Mouse (Mus musculus) CD4-positive helper T cell, adult 2 months (primary cell): ENCODE data around the gene Bptf.
"Not testable (repeated sequence)": the region's sequence is repeated elsewhere in the genome, so short reads cannot be mapped to it uniquely, and the experiment has no call there.

Experiments
- DNase-seq: peaks from one replicate; pipeline ENCODE4 v3.0.0-alpha.2; 2012; ENCODE audit warnings: low read depth, missing footprints, low spot score

Gene Bptf

GRCm38 (mm10) chr11:107054870-107055269 lies 77.1 kb downstream of the Bptf start:
- DNase-seq, result no peak

GRCm38 (mm10) chr11:107046766-107047620 lies 84.9 kb downstream of the Bptf start:
- DNase-seq, result no peak

GRCm38 (mm10) chr11:107045546-107045945 lies 86.4 kb downstream of the Bptf start:
- DNase-seq, result no peak

DNA sequence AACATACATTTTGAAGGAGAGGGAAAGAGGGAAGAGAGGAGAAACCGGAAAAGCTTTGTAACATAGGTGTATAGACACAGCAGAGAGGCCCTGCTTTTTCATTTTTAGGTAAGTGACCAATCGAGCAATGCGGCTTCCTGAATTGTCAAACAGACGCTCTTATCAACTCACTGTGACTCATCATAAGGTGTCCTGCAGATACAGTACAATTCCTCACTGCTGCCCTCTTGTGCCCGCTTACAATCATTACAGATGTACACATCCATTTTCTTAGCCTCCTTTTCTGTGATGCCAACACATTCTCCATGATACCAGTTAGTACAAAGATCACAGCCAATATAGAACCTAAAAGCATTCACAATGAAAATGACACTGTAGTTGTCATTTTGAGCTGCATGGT lies 87.6 kb downstream of the Bptf start:
- DNase-seq, result peak; percentile 76

DNA sequence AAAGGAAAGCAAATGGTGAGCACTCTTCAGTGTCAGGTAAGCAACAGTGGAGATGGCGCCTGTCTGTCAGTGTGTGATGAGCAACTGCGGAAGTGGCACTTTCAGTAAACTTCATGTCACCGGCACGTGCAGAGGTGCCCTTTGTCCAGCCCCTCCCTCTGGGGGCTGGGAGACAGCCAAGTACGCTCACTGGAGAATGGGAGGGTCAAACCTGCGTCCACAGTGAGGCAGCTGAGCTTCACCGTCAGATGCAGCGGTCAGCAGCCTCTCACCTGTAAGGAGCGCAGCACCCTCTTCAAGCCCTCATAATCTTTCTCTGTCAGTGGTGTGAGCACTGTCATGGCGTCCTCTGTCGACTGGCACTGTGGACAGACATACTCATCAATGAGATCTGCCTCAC lies 88.6 kb downstream of the Bptf start:
- no peak for DNase-seq

DNA sequence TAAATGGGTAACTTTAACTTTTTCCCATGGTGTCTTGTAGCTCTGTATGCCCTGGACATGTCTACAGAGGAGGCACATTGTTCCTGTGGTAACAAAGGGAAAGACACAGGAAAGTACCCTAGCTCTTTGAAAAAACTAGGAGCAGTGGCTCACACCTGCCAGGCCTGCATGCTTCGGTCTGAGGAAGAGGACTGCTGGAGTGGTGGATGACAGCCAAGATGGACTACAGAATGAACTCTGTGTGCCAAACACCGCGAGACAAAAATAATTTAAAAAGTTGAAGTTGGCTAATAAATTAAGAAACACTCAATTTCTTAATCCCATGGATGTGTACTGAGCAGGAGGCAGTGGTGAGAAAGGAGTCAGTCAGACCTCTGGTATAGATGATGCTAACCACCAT lies 90.5 kb downstream of the Bptf start:
- no peak for DNase-seq

DNA sequence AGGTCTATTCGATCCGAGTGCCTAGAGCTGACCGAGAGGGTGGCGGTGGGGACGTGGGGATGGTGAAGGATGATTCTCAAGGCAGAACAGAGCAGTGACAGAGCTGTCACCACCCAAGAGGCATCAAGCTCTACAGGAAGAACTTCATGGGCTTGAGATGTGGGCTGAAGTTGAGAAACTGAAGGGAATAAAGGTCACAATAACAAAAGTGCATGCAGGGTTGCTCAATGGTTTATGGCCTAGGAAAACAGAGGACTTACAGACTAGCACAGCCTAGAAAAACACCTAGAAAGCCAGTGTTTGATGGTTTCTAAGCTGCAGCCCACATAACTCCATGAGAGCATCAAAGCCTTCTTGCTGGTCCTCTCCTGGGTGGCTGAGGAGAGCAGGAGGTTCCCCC lies 92.5 kb downstream of the Bptf start:
- DNase-seq, result no peak

GRCm38 (mm10) chr11:107034085-107034810 lies 97.7 kb downstream of the Bptf start:
- DNase-seq, result no peak

DNA sequence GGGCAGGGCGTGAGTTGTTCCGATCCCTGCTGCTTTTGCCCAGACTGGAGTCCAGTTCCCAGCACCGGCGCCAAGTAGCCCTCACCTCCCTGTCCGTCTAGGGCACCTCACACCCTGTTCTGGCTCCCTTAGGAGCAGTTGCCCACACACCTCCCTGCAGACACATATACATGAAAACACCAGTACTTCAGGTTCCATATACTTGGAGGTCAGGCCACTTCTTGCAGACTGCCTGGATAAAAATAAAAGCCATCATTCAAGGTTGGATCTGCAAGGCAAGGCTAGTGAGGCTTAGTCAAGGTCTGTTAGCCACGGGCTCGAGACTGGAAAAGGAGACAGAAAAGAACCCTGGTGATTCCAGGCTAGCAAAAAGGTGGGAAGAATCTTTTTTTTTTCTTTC lies 100.3 kb downstream of the Bptf start:
- no peak for DNase-seq

DNA sequence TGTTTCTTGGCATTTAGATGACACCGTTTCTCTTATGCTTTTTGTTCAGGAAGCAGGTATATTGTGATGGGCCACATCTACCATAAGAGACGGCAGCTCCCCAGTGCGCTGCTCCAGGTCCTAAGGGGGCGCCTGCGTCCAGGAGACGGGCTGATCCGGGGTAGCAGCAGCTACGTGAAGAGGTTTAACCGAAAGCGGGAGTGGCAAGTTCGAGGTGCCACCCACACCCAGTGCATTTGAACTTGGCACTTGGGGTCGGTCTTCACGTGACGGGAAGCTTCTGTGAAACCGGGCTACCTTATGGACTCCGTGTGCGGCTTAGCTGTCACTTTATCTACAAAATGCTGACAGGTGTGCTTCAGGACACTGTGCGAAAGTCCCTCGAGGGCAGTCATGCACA lies 102.4 kb downstream of the Bptf start:
- DNase-seq, result peak; percentile 44

- DNase-seq, result no peak
These were observed 103.2 kb downstream of the Bptf start for GRCm38 (mm10) chr11:107028754-107029153.

DNA sequence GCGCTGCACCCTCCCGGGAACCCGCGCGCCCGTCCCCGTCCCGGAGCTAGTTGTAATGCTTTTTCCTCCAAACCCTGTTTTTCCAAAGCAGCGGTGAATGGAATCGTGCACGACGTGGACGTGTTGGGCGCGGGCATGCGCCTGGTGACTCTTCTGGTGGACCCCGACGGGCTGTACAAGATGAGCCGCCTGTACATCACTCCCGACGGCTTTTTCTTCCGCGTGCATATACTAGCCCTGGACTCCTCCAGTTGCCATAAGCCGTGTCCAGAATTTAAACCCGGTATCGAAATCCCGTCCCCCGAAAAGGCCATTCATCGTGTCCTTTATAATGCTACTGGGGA lies 103.7 kb downstream of the Bptf start:
- no peak for DNase-seq

- DNase-seq, result peak; percentile 94
These were observed 104.3 kb downstream of the Bptf start for GRCm38 (mm10) chr11:107027431-107028274.

DNA sequence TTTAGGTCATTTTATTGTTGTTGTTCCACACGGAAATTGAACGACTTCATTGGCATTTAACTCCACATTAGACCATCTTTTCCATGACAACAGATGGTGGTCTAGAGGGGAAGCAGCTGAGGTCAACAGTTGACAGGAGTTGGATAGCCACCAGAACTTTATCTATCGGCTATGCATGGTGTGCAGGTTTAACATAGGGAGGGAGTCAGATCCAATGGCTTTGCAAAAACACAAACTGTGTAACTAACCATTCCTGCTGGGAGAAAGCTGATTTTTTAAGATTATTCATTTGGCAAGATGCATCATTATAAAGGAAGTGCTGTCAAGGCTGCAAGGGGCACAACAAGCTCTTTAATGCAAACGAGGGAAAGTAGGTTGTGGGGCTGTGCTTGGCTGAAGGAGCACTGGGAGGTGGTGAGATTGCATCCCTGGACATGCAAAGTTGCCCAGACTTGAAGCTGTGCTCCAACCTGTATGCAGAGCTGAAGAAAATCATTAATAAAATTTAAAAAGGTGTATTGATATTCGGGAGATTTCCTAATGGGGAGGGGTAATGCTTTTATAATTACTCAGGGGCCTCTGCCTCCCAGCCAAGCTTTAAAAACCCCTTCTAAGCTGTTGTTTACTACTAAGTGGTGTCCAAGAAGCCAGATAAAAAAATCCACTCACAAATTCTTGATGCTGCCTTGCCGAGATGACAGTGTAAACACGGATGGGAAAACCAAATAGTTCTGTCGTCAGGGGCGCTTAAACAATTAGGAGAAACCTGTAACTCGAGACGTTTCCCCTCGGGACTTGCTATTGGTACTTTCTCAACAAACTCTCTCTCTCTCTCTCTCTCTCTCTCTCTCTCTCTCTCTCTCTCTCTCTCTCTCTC lies 105.1 kb downstream of the Bptf start:
- no peak for DNase-seq

DNA sequence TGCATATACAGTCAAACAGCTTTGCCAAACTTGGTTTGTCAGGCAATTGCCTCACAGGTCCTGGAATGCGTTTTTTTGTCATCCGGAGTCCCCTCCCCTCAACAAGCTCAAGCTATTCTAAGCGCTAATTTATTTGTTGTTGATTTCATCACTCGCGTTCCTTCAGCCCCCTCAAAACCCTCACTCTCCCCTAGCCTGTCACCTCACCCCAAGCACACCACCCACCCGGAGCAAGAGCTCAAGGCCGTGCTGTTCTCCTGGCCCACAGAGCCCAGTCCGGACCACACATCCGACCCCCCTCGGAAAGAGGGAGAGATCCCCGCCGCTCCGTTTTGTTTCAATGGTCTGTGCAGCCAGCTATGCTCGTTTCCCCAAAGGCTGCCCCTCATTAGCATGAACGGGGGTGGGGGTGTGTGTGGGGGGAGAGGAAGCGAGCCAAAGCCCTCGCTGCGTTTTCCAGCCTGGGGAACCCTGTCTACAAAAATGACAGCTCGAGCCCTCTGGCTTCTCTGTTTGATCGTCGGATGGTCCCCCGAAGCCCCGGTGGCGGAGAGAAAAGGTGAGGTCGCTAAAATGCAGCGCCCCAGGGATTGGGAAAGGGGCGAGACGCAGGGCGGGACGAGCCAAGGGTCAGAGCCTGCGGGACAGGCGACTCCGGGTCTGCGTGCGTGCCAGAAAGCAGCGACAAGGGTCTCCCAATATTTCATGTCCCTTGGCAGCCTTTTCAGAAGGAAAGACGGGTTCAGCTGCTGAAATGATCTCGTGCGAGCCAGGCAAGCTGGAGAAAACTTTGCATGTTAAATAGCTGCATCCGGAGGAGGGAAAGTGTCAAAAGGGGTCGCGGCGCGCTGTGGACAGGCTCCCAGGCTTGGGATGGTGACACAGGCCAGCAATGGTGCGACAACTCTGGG lies 106.3 kb downstream of the Bptf start, which contains the start of gene 1810010H24Rik:
Gene 1810010H24Rik (plus strand): TSS at position 271 of the 911 bp plus-strand sequence.
- DNase-seq, result peak; percentile 37

DNA sequence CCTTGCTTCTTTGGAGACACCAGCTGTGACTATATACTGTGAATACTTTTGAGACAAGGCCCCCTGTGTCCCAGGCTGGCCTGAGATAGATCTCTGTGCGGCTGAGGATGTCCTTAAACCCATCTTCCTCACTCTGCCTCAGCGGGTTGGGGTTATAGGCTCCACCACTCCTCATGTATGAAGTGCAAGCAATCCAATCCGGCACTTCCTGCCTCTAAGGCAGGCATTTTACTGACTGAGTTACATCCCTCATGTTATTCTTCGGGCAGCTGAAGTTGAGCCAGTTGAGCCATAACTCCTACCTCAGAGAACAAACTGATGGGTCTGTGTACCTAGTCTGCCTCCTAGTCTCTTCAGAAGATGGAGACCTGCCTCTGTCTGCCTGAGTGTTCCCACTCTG lies 107.5 kb downstream of the Bptf start:
- no peak for DNase-seq

DNA sequence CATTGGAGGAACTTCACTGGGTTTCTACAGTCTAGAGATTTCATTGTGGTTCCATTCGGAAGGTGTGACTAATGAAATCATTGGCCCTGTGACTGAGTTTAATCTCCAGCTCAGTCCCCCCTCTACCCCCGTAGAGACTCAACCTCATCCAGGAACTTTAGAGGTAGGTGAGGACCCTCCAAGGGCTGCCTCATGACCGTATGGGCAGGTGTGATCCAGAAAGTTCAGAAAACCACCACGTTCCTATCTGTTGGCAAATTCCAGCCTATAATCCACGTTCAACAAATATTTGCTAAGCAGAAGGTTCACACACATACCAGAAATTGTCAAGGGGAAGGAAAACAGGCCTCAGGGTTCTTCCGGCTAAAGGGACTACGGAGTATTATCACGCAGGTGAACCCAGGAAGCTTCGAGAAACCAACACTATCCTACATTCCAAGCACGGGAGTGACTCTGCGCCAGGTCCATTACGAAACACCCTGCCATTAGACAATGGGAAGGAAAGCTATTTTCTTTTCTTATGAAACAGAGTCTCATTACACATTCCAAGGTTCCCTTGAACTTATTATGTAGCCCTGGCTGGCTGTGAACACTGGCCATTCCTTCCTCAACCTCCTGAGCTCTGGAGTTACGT lies 109.8 kb downstream of the Bptf start:
- DNase-seq, result no peak

- DNase-seq, result not testable (repeated sequence)
These were observed 112.2 kb downstream of the Bptf start for GRCm38 (mm10) chr11:107019722-107020121.

GRCm38 (mm10) chr11:107019318-107019717 lies 112.6 kb downstream of the Bptf start:
- DNase-seq, result no peak
